Mouse (Mus musculus): ENCODE measurements around the gene Gstp1. TPM values are rescaled to one million over a fixed set of nuclear protein-coding genes. Genes with fewer than 3 reads are reported as not detected.

Gstp1 gene
- polyA plus RNA-seq, 1 experiment from 2014 or later, result 369 TPM

GRCm38 (mm10) chr19:4012432-4013022 lies 25.3 kb downstream of the Gstp1 start, which contains the start of gene Ndufv1:
Gene Ndufv1 (minus strand): TSS chr19:4012806.
- Histone ChIP-seq H3K27ac (ENCODE audit: poor library complexity, severe bottlenecking) (peak within 1 kb of the TSS; percentile 53), H3K9ac (peak within 1 kb of the TSS; percentile 84), H3K36me3 (peaks cover 34% of the 10 kb centered on the region), H3K9me3 (replicated peaks) (no peaks in the 10 kb centered on the region), H3K27me3 (replicated peaks) (no peaks in the 10 kb centered on the region), H3K4me3 (peak within 1 kb of the TSS; percentile 85), H3K4me1 (replicated peaks) (peaks cover 28% of the 10 kb centered on the region), H3K4me2 (peak within 1 kb of the TSS; percentile 69)
- ATAC-seq (ENCODE audit: insufficient number of reproducible peaks, low FRiP score), result peak; percentile 98
- WGBS, result under 1% methylated on average over 45 of the region's 45 CpGs

- H3K4me1 ChIP-seq (replicated peaks), result peaks cover 29% of the 10 kb centered on the region
- no peak overlapping the region for H3K4me3 ChIP-seq
- H3K27ac ChIP-seq (ENCODE audit: poor library complexity, severe bottlenecking), result no peak overlapping the region
- H3K36me3 ChIP-seq, result peaks cover 48% of the 10 kb centered on the region
- H3K27me3 ChIP-seq (replicated peaks), result no peaks in the 10 kb centered on the region
- no peak overlapping the region for H3K9ac ChIP-seq
- no peak for ATAC-seq (ENCODE audit: insufficient number of reproducible peaks, low FRiP score)
- peak overlapping the region; percentile 69; the same call in 1 of the 2 replicates for H3K4me2 ChIP-seq
- no peaks in the 10 kb centered on the region for H3K9me3 ChIP-seq (replicated peaks)
- 94% methylated on average over 5 of the region's 5 CpGs for WGBS
Measured at GRCm38 (mm10) chr19:4011086-4011485, 26.7 kb downstream of the Gstp1 start.

- no peak for ATAC-seq (ENCODE audit: insufficient number of reproducible peaks, low FRiP score)
- Histone ChIP-seq H3K9ac (no peak overlapping the region), H3K4me2 (no peak overlapping the region), H3K4me1 (replicated peaks) (peaks cover 50% of the 10 kb centered on the region), H3K27ac (ENCODE audit: poor library complexity, severe bottlenecking) (no peak overlapping the region), H3K27me3 (replicated peaks) (no peaks in the 10 kb centered on the region), H3K36me3 (peaks cover 61% of the 10 kb centered on the region), H3K4me3 (no peak overlapping the region), H3K9me3 (replicated peaks) (no peaks in the 10 kb centered on the region)
- 88% methylated on average over 8 of the region's 8 CpGs for WGBS
Measured at GRCm38 (mm10) chr19:4005971-4006370, 31.8 kb downstream of the Gstp1 start.

- peak overlapping the region; percentile 6; the same call in 1 of the 2 replicates for H3K4me2 ChIP-seq
- ATAC-seq (ENCODE audit: insufficient number of reproducible peaks, low FRiP score), result no peak
- H3K4me1 ChIP-seq (replicated peaks), result peaks cover 51% of the 10 kb centered on the region
- H3K9me3 ChIP-seq (replicated peaks), result no peaks in the 10 kb centered on the region
- H3K36me3 ChIP-seq, result peaks cover 54% of the 10 kb centered on the region
- no peaks in the 10 kb centered on the region for H3K27me3 ChIP-seq (replicated peaks)
- H3K27ac ChIP-seq (ENCODE audit: poor library complexity, severe bottlenecking), result peak overlapping the region; percentile 11
- peak overlapping the region; percentile 21; the same call in 1 of the 2 replicates for H3K9ac ChIP-seq
- no peak overlapping the region for H3K4me3 ChIP-seq
- WGBS, result 83% methylated on average over 9 of the region's 9 CpGs
Measured at GRCm38 (mm10) chr19:4005091-4005490, 32.7 kb downstream of the Gstp1 start.

- Histone ChIP-seq H3K9ac (peak overlapping the region; percentile 70; the same call in 1 of the 2 replicates), H3K4me3 (no peak overlapping the region)
- 75% methylated on average over 15 of the region's 15 CpGs for WGBS
Measured at GRCm38 (mm10) chr19:4004331-4004730, 33.5 kb downstream of the Gstp1 start.

GRCm38 (mm10) chr19:4003641-4004040 lies 34.1 kb downstream of the Gstp1 start:
- peak overlapping the region; percentile 27 for H3K4me3 ChIP-seq
- H3K9me3 ChIP-seq (replicated peaks), result no peaks in the 10 kb centered on the region
- peaks cover 59% of the 10 kb centered on the region for H3K4me1 ChIP-seq (replicated peaks)
- H3K9ac ChIP-seq, result peak overlapping the region; percentile 70
- peak overlapping the region; percentile 99 for H3K27ac ChIP-seq (ENCODE audit: poor library complexity, severe bottlenecking)
- H3K27me3 ChIP-seq (replicated peaks), result no peaks in the 10 kb centered on the region
- peak overlapping the region; percentile 60 for H3K4me2 ChIP-seq
- no peak for ATAC-seq (ENCODE audit: insufficient number of reproducible peaks, low FRiP score)
- H3K36me3 ChIP-seq, result peaks cover 40% of the 10 kb centered on the region
- WGBS, result 68% methylated on average over 12 of the region's 12 CpGs

More at GRCm38 (mm10) chr19:4004331-4004730, 33.5 kb downstream of the Gstp1 start:
- Histone ChIP-seq H3K27ac (ENCODE audit: poor library complexity, severe bottlenecking) (peak overlapping the region; percentile 99), H3K4me1 (replicated peaks) (peaks cover 55% of the 10 kb centered on the region), H3K9me3 (replicated peaks) (no peaks in the 10 kb centered on the region), H3K4me2 (peak overlapping the region; percentile 60), H3K27me3 (replicated peaks) (no peaks in the 10 kb centered on the region), H3K36me3 (peaks cover 47% of the 10 kb centered on the region)
- ATAC-seq (ENCODE audit: insufficient number of reproducible peaks, low FRiP score), result no peak

GRCm38 (mm10) chr19:4003112-4003511 lies 34.7 kb downstream of the Gstp1 start, which contains the start of gene Doc2g:
Gene Doc2g (plus strand): TSS chr19:4003313.
- 39% methylated on average over 1 of the region's 1 CpGs for WGBS
- Histone ChIP-seq H3K4me2 (peak within 1 kb of the TSS; percentile 60), H3K36me3 (peaks cover 35% of the 10 kb centered on the region), H3K27ac (ENCODE audit: poor library complexity, severe bottlenecking) (peak within 1 kb of the TSS; percentile 99), H3K9me3 (replicated peaks) (no peaks in the 10 kb centered on the region), H3K4me3 (peak within 1 kb of the TSS; percentile 27), H3K4me1 (replicated peaks) (peaks cover 59% of the 10 kb centered on the region), H3K27me3 (replicated peaks) (no peaks in the 10 kb centered on the region), H3K9ac (peak within 1 kb of the TSS; percentile 70)
- peak; percentile 26; the same call in 1 of the 2 replicates for ATAC-seq (ENCODE audit: insufficient number of reproducible peaks, low FRiP score)

- no peaks in the 10 kb centered on the region for H3K9me3 ChIP-seq (replicated peaks)
- peak overlapping the region; percentile 99 for H3K27ac ChIP-seq (ENCODE audit: poor library complexity, severe bottlenecking)
- no peak for ATAC-seq (ENCODE audit: insufficient number of reproducible peaks, low FRiP score)
- peak overlapping the region; percentile 87; the same call in 1 of the 2 replicates for H3K4me2 ChIP-seq
- peak overlapping the region; percentile 94; the same call in 1 of the 2 replicates for H3K9ac ChIP-seq
- H3K36me3 ChIP-seq, result peaks cover 21% of the 10 kb centered on the region
- WGBS, result 67% methylated on average over 5 of the region's 5 CpGs
- H3K4me1 ChIP-seq (replicated peaks), result peaks cover 65% of the 10 kb centered on the region
- no peak overlapping the region for H3K4me3 ChIP-seq
- H3K27me3 ChIP-seq (replicated peaks), result no peaks in the 10 kb centered on the region
Measured at GRCm38 (mm10) chr19:4001752-4002151, 36.0 kb downstream of the Gstp1 start.

- H3K4me3 ChIP-seq, result peak overlapping the region; percentile 77
- peak overlapping the region; percentile 99 for H3K27ac ChIP-seq (ENCODE audit: poor library complexity, severe bottlenecking)
- H3K27me3 ChIP-seq (replicated peaks), result no peaks in the 10 kb centered on the region
- H3K9me3 ChIP-seq (replicated peaks), result no peaks in the 10 kb centered on the region
- H3K9ac ChIP-seq, result peak overlapping the region; percentile 94
- peaks cover 14% of the 10 kb centered on the region for H3K36me3 ChIP-seq
- H3K4me2 ChIP-seq, result peak overlapping the region; percentile 87
- 19% methylated on average over 17 of the region's 17 CpGs for WGBS
- H3K4me1 ChIP-seq (replicated peaks), result peaks cover 63% of the 10 kb centered on the region
- no peak for ATAC-seq (ENCODE audit: insufficient number of reproducible peaks, low FRiP score)
Measured at GRCm38 (mm10) chr19:4000949-4001525, 36.7 kb downstream of the Gstp1 start.

GRCm38 (mm10) chr19:4000119-4000900 lies 37.5 kb downstream of the Gstp1 start, which contains the start of the genes Nudt8 and Gm49405:
Gene Nudt8 (plus strand): TSS chr19:4000580.
Gene Gm49405 (plus strand): TSS chr19:4000626.
- peaks cover 59% of the 10 kb centered on the region for H3K4me1 ChIP-seq (replicated peaks)
- H3K27ac ChIP-seq (ENCODE audit: poor library complexity, severe bottlenecking), result peak within 1 kb of the TSS; percentile 99
- peak within 1 kb of the TSS; percentile 94 for H3K9ac ChIP-seq
- WGBS, result under 1% methylated on average over 64 of the region's 64 CpGs
- H3K36me3 ChIP-seq, result peaks cover 9% of the 10 kb centered on the region
- H3K9me3 ChIP-seq (replicated peaks), result no peaks in the 10 kb centered on the region
- H3K4me2 ChIP-seq, result peak within 1 kb of the TSS; percentile 87
- ATAC-seq (ENCODE audit: insufficient number of reproducible peaks, low FRiP score), result peak; percentile 90
- 0 out of 2 replicates have a peak, but pooled peaks cover 2% of the 10 kb centered on the region for H3K27me3 ChIP-seq (replicated peaks)
- peak within 1 kb of the TSS; percentile 77 for H3K4me3 ChIP-seq
